Mouse (Mus musculus) testis, adult 2 months (tissue): ENCODE results near the gene Rwdd1.

ENCODE experiments used
- CTCF ChIP-seq: fragments of 200-500 bp; IDR thresholded peaks from 2 replicates; pipeline ENCODE4 v1.5.1; 2012; ENCODE audit warnings: low read depth, mild to moderate bottlenecking, inconsistent platforms, low read length, moderate library complexity; ENCODE audit not compliant: control insufficient read depth, insufficient read depth, insufficient replicate concordance
- POLR2A ChIP-seq: fragments of 200-500 bp; IDR thresholded peaks from 2 replicates; pipeline ENCODE4 v1.6.1; 2012; ENCODE audit warnings: low read depth, mild to moderate bottlenecking, inconsistent platforms, low read length, moderate library complexity; ENCODE audit not compliant: control insufficient read depth

- TF ChIP-seq POLR2A = no peak
- no peak for TF ChIP-seq CTCF
These were observed 21.0 kb downstream of the Rwdd1 start for GRCm38 (mm10) chr10:33998397-33998796.
